Mouse (Mus musculus) hindbrain, embryonic 11.5 days (tissue): Measurements from ENCODE around the gene Tkfc. TPM values are rescaled to one million over a fixed set of nuclear protein-coding genes. Genes with fewer than 3 reads are reported as not detected.
A peak's percentile ranks its signal among the peaks of the same experiment; 100 is the strongest.

Source experiments
- ATAC-seq: fragments of 200-750 bp; cut with Nextera tagmentation; 2 replicates; pipeline ENCODE4 v1.8.0; 2017; ENCODE audit warnings: mild to moderate bottlenecking, moderate TSS enrichment, moderate library complexity; ENCODE audit not compliant: low FRiP score
- DNase-seq: peaks from one replicate; pipeline ENCODE4 v3.0.0-alpha.2; 2015; ENCODE audit warnings: low spot score
- H3K27ac ChIP-seq: fragments of 300-500 bp; sonication (generic); 2 replicates; pipeline ENCODE4 v1.5.1; 2014; ENCODE audit warnings: mild to moderate bottlenecking, low read depth, low read length
- H3K27me3 ChIP-seq: fragments of 300-500 bp; sonication (generic); 2 replicates; pipeline ENCODE4 v1.6.1; 2014; ENCODE audit warnings: mild to moderate bottlenecking, low read length, moderate library complexity, mixed read lengths; ENCODE audit not compliant: control insufficient read depth, insufficient read depth
- H3K36me3 ChIP-seq: fragments of 300-500 bp; sonication (generic); 2 replicates; pipeline ENCODE4 v1.6.1; 2014; ENCODE audit warnings: mild to moderate bottlenecking, low read length, moderate library complexity, mixed read lengths; ENCODE audit not compliant: control insufficient read depth, insufficient read depth
- H3K4me1 ChIP-seq: fragments of 300-500 bp; sonication (generic); replicated peaks from 2 replicates; pipeline ENCODE4 v1.6.1; 2014; ENCODE audit warnings: low read length, mixed read lengths; ENCODE audit not compliant: control insufficient read depth, insufficient read depth
- H3K4me2 ChIP-seq: fragments of 300-500 bp; sonication (generic); replicated peaks from 2 replicates; pipeline ENCODE4 v1.6.1; 2014; ENCODE audit warnings: mild to moderate bottlenecking, low read depth, low read length
- H3K4me3 ChIP-seq: fragments of 300-500 bp; sonication (generic); 2 replicates; pipeline ENCODE4 v1.5.1; 2014; ENCODE audit warnings: low read depth, low read length
- H3K9ac ChIP-seq: fragments of 300-500 bp; sonication (generic); 2 replicates; pipeline ENCODE4 v1.6.1; 2014; ENCODE audit warnings: low read depth, low read length
- H3K9me3 ChIP-seq: fragments of 300-500 bp; sonication (generic); 2 replicates; pipeline ENCODE4 v1.6.1; 2016; ENCODE audit warnings: low read length; ENCODE audit not compliant: control insufficient read depth
- WGBS: fragments of 180-500 bp; shearing (Covaris S2); extraction: QIAGEN DNeasy Blood & Tissue Kit; methylation state at CpG from one replicate; pipeline ENCODE4 v1.1.7; 2014; 5-methylcytosine and 5-hydroxymethylcytosine counted together
- polyA plus RNA-seq: library from polyadenylated mRNA; unstranded; fragments of >200 nt; fragmentation: Nextera tagmentation; extraction: Ambion mirVana; gene quantifications from 2 replicates; pipeline ENCODE4 v1.2.1, GENCODE M21; 2014

The Tkfc gene
- polyA plus RNA-seq, 1 experiment from 2014 or later, result 20.3 TPM

- DNase-seq (no peak), ATAC-seq (no peak)
- Histone ChIP-seq H3K4me2 (no peak overlapping the region), H3K9me3 (no peaks in the 10 kb centered on the region), H3K27me3 (no peaks in the 10 kb centered on the region), H3K9ac (no peak overlapping the region), H3K27ac (no peak overlapping the region), H3K36me3 (peaks cover 23% of the 10 kb centered on the region), H3K4me3 (no peak overlapping the region), H3K4me1 (no peaks in the 10 kb centered on the region)
- 96% methylated on average over 5 of the region's 5 CpGs for WGBS
These were observed 3.3 kb upstream of the Tkfc start for GRCm38 (mm10) chr19:10608573-10609240.

GRCm38 (mm10) chr19:10605901-10606622 is 608 bp upstream of the Tkfc start:
- WGBS, result 7% methylated on average over 20 of the region's 20 CpGs
- DNase-seq, result no peak

GRCm38 (mm10) chr19:10604534-10604933 is 920 bp downstream of the Tkfc start:
- Histone ChIP-seq H3K4me3 (peak overlapping the region; percentile 95), H3K9me3 (no peaks in the 10 kb centered on the region), H3K27me3 (no peaks in the 10 kb centered on the region), H3K27ac (peak overlapping the region; percentile 75), H3K4me1 (no peaks in the 10 kb centered on the region), H3K9ac (peak overlapping the region; percentile 59), H3K36me3 (0 out of 2 replicates have a peak, but pooled peaks cover 6% of the 10 kb centered on the region), H3K4me2 (peak overlapping the region; percentile 41)
- DNase-seq (no peak), ATAC-seq (no peak)
- WGBS, result 60% methylated on average over 3 of the region's 3 CpGs

More at GRCm38 (mm10) chr19:10605901-10606622, 608 bp upstream of the Tkfc start:
- Histone ChIP-seq H3K27ac (peak overlapping the region; percentile 75), H3K4me2 (peak overlapping the region; percentile 72), H3K36me3 (peaks cover 10% of the 10 kb centered on the region; the same call in 1 of the 2 replicates), H3K9ac (peak overlapping the region; percentile 92), H3K9me3 (no peaks in the 10 kb centered on the region), H3K4me1 (no peaks in the 10 kb centered on the region), H3K27me3 (no peaks in the 10 kb centered on the region), H3K4me3 (peak overlapping the region; percentile 95)
- 0 out of 2 replicates have a peak, but pooled peaks have one; percentile 10 for ATAC-seq

DNA sequence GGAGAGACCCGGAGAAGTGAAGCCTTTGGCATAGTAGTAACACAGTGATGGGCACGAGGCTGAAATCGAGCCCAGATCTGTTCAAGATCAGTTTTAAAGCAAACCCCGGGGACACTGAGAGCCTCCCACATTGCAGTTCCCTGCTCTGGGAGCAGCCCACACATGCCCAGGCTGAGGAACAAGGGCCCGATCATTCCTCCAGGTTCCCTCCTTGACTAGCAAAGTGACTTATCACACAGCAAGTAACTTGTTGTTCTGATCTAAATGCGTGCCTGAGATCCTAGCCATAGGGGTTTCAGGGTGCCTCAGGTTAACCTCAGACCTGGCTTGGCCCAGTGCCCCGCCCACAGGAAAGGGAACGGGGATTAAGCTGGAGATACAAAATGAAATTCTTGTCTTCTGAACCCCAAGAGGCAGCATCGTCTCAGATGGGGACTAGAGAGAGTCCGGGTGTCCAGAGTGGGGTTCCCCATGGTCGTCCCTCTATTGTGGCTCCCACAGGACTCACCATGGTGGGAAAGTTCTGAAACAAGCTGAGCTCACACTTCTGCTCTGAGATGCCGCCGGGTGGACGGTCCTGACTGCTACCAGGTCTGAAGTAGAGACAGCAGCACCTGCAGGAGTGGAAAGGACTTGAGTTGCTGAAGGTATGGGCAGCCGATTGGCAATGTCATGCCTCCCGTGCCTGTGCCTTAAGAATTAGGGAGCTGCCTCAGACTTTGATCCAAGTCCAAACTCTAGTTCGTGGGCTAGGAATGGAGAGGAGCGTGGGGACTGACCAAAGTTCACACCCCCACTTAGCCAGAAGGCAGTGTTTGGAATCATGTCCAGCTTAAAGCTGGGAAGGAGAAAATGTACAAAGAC is 1.6 kb downstream of the Tkfc start:
- no peak for ATAC-seq
- Histone ChIP-seq H3K4me3 (no peak overlapping the region), H3K4me1 (no peaks in the 10 kb centered on the region), H3K27ac (no peak overlapping the region), H3K36me3 (0 out of 2 replicates have a peak, but pooled peaks cover 4% of the 10 kb centered on the region), H3K4me2 (no peak overlapping the region), H3K9me3 (no peaks in the 10 kb centered on the region), H3K9ac (no peak overlapping the region), H3K27me3 (no peaks in the 10 kb centered on the region)
- no peak for DNase-seq
- WGBS, result 90% methylated on average over 18 of the region's 18 CpGs

GRCm38 (mm10) chr19:10602787-10603186 is 2.7 kb downstream of the Tkfc start:
- peak overlapping the region; percentile 6; the same call in 1 of the 2 replicates for H3K4me3 ChIP-seq
- peak overlapping the region; percentile 72 for H3K9ac ChIP-seq
- 4% methylated on average over 9 of the region's 9 CpGs for WGBS
- H3K4me2 ChIP-seq, result peak overlapping the region; percentile 26
- H3K4me1 ChIP-seq, result no peaks in the 10 kb centered on the region
- no peaks in the 10 kb centered on the region for H3K9me3 ChIP-seq
- DNase-seq, result peak; percentile 95
- peak overlapping the region; percentile 87 for H3K27ac ChIP-seq
- no peaks in the 10 kb centered on the region for H3K27me3 ChIP-seq
- H3K36me3 ChIP-seq, result no peaks in the 10 kb centered on the region
- peak; percentile 70 for ATAC-seq

DNA sequence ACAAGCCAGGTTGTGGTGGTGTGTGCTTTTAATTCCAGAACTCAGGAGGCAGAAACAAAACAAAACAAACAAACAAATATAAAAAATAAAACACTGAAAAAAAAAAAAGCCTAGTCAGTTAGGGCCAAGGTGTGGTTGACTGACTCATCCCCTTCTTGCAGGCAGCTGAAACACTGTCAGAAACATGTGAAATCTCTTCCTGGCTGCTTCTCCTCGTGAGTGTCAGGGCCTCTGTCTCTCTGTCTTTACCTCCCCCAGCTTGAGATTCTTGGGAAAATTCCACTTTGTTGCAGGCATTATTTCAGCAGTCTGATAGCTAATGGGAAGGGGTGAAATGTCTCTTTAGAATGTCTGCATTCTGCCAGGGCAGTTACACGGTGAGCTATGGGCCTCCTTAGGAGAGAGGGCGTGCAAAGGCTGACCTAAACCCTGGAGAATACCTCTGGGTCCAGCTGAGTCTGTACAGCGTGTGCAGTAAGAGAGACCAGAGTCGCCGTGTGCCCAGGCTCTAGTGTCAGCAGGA is 3.1 kb downstream of the Tkfc start:
- H3K9me3 ChIP-seq, result no peaks in the 10 kb centered on the region
- no peaks in the 10 kb centered on the region for H3K27me3 ChIP-seq
- peak overlapping the region; percentile 87 for H3K27ac ChIP-seq
- peak; percentile 60 for ATAC-seq
- no peaks in the 10 kb centered on the region for H3K4me1 ChIP-seq
- no peak for DNase-seq
- no peaks in the 10 kb centered on the region for H3K36me3 ChIP-seq
- 5% methylated on average over 6 of the region's 6 CpGs for WGBS
- peak overlapping the region; percentile 26 for H3K4me2 ChIP-seq
- H3K4me3 ChIP-seq, result peak overlapping the region; percentile 6; the same call in 1 of the 2 replicates
- H3K9ac ChIP-seq, result peak overlapping the region; percentile 72

DNA sequence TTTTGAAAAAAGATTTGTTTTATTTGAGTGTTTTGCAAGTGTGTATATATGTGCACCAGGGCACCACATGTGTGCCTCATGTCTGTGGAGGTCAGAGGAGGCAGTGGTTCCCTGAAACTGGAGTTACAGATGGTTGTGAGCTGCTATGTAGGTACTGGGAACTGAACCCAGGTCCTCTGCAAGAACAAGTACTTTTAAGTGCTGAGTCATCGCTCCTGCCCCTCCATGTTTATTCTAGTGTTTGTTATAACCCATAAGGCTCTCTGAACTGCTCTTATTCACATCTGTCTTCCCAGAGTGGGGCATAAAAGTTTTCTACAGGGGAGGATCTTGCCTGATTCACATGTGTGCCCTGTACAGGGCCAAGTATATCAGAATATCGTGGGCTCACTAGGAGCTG is 5.8 kb downstream of the Tkfc start:
- Histone ChIP-seq H3K9me3 (no peaks in the 10 kb centered on the region), H3K27me3 (no peaks in the 10 kb centered on the region), H3K9ac (no peak overlapping the region), H3K36me3 (no peaks in the 10 kb centered on the region), H3K4me3 (no peak overlapping the region), H3K4me2 (no peak overlapping the region), H3K4me1 (no peaks in the 10 kb centered on the region), H3K27ac (no peak overlapping the region)
- 92% methylated on average over 2 of the region's 2 CpGs for WGBS
- ATAC-seq (no peak), DNase-seq (no peak)

DNA sequence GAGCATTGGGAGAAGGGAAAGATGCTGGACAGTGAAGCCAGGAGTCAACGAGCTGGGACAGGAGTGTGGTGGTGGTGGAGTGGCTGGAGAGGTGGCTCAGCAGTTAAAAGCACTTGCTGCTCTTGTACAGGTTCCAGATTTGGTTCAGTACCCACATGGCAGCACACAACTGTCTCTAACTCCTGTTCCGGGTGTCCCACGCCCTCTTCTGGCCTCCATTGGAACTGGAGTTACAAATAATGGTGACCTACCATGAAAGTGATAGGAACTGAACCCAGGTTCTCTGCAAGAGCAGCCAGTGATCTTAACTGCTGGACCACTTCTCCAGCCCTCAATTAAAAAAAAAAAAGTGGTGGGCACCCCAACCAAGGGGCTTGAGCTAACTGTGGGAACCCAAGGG is 7.3 kb downstream of the Tkfc start:
- H3K27ac ChIP-seq, result no peak overlapping the region
- no peak overlapping the region for H3K9ac ChIP-seq
- H3K4me2 ChIP-seq, result no peak overlapping the region
- no peaks in the 10 kb centered on the region for H3K9me3 ChIP-seq
- DNase-seq (peak; percentile 28), ATAC-seq (no peak)
- WGBS, result 32% methylated on average over 3 of the region's 3 CpGs
- no peaks in the 10 kb centered on the region for H3K4me1 ChIP-seq
- H3K36me3 ChIP-seq, result no peaks in the 10 kb centered on the region
- no peaks in the 10 kb centered on the region for H3K27me3 ChIP-seq
- H3K4me3 ChIP-seq, result no peak overlapping the region
